Mouse (Mus musculus): ENCODE data around the gene Slco2b1.

DNA sequence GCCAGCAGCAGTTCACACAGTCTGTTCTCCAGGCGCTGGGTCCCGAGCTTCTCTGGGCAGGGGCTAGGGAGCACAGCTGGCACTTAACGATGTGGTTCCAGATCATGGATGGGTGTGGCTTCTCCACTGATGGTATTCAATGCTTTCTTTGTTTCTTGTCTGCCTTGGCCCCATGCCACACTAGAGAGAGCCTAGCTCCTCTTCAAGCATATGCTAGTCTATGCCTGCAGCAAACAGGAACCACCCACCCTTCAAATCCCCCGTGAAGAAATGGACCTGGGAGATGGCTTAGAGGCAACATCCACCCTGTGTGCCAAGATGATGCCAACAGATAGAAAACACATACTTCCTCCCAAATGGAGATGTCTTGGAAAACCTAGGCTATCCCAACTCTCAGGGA is 27.1 kb downstream of the Slco2b1 start:
- no peak for TF ChIP-seq CTCF (IDR thresholded peaks at IDR 0.05; ENCODE audit: borderline replicate concordance, insufficient read depth, low read length)
- TF ChIP-seq POLR2A (IDR thresholded peaks at IDR 0.05; ENCODE audit: low read depth, low read length), result no peak
